Mouse (Mus musculus): ENCODE results near the gene Ptchd4.

DNA sequence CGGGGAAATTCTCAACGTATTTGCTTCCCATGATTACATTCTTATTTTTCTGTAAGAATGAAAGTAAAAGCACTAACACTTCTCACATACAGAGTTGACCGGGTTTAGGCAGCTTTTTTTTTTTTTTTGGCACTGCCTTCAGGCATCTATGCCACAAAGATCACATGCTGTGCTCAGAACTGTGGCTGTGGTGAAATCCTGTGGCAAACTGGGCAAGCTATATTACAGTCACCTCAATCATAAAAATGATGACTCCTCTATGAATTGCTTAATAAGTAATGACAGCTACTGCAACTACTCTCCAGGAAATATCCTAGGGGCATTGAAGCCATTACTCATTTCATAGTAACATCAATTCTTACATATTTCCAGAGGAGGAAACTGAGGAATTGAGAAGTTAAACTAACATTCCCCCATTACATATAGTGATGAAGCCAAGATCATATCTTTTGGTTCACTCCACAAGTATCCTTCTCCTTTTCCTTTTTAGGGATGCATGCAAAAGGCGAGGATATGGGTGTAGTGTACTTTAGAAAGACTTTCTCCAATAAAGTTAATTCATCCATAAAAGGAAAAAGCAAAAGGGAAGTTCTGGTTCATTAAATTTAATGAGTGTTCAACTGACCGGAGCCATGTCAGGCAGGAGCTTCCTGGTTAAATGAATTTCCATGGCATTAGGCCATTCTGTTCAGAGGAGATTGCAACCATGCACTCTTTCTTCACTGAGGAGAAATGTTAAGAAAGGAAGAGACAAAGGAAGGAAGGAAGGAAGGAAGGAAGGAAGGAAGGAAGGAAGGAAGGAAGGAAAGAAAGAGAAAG is 164.6 kb downstream of the Ptchd4 start:
- TF ChIP-seq POLR2A (IDR thresholded peaks at IDR 0.05; ENCODE audit: extremely low read depth, insufficient read depth, low read length) (no peak), CTCF (IDR thresholded peaks at IDR 0.05; ENCODE audit: extremely low read depth, insufficient read depth, low read length) (no peak)
